Mouse (Mus musculus): Measurements from ENCODE around the gene Vipas39.

- TF ChIP-seq POLR2A (IDR thresholded peaks at IDR 0.05; ENCODE audit: borderline replicate concordance, extremely low read depth, insufficient read depth, insufficient read length, poor library complexity, severe bottlenecking) (no peak), CTCF (IDR thresholded peaks at IDR 0.05; ENCODE audit: borderline replicate concordance, extremely low read depth, insufficient read depth, insufficient read length) (no peak)
Measured at GRCm38 (mm10) chr12:87217596-87217995, 48.5 kb downstream of the Vipas39 start.

Measured in brain, embryonic 14.5 days (tissue).